Mouse (Mus musculus): Measurements from ENCODE around the gene Shroom3.

GRCm38 (mm10) chr5:92987891-92988768 lies 304.9 kb downstream of the Shroom3 start:
- no peak for TF ChIP-seq CTCF (IDR thresholded peaks at IDR 0.05; ENCODE audit: borderline replicate concordance, insufficient read depth, low read depth, low read length)
- no peak for TF ChIP-seq POLR2A (IDR thresholded peaks at IDR 0.05; ENCODE audit: borderline replicate concordance, insufficient read depth, low read length)

Data from cerebellum, adult 2 months (tissue).